Mouse (Mus musculus) stomach, postnatal 0 days (tissue): ENCODE data around the gene Pigb. TPM values are rescaled to one million over a fixed set of nuclear protein-coding genes. Genes with fewer than 3 reads are reported as not detected.

Source experiments
- ATAC-seq: fragments of 200-750 bp; cut with Nextera tagmentation; 2 replicates; pipeline ENCODE4 v1.8.0; 2017; ENCODE audit not compliant: low FRiP score, low TSS enrichment
- DNase-seq: peaks from one replicate; pipeline ENCODE4 v3.0.0-alpha.2; 2016; ENCODE audit warnings: low spot score
- H3K27ac ChIP-seq: fragments of 300-500 bp; sonication (generic); replicated peaks from 2 replicates; pipeline ENCODE4 v1.5.1; 2014; ENCODE audit warnings: mild to moderate bottlenecking, control low read depth
- H3K27me3 ChIP-seq: fragments of 300-500 bp; sonication (generic); 2 replicates; pipeline ENCODE4 v1.6.1; 2014; ENCODE audit warnings: low read length; ENCODE audit not compliant: control insufficient read depth, insufficient read depth
- H3K36me3 ChIP-seq: fragments of 300-500 bp; sonication (generic); 2 replicates; pipeline ENCODE4 v1.6.1; 2014; ENCODE audit warnings: low read length, mixed read lengths; ENCODE audit not compliant: control insufficient read depth, insufficient read depth
- H3K4me1 ChIP-seq: fragments of 300-500 bp; sonication (generic); replicated peaks from 2 replicates; pipeline ENCODE4 v1.6.1; 2014; ENCODE audit warnings: antibody characterized with exemption; ENCODE audit not compliant: control insufficient read depth, insufficient read depth
- H3K4me2 ChIP-seq: fragments of 300-500 bp; sonication (generic); replicated peaks from 2 replicates; pipeline ENCODE4 v1.6.1; 2014; ENCODE audit warnings: low read depth, mild to moderate bottlenecking, control low read depth, moderate library complexity
- H3K4me3 ChIP-seq: fragments of 300-500 bp; sonication (generic); 2 replicates; pipeline ENCODE4 v1.5.1; 2014; ENCODE audit warnings: low read depth, low read length, control low read depth
- H3K9ac ChIP-seq: fragments of 300-500 bp; sonication (generic); 2 replicates; pipeline ENCODE4 v1.6.1; 2014; ENCODE audit warnings: mild to moderate bottlenecking, low read length, control low read depth, mixed read lengths
- H3K9me3 ChIP-seq: fragments of 300-500 bp; sonication (generic); 2 replicates; pipeline ENCODE4 v1.6.1; 2016; ENCODE audit warnings: low read length; ENCODE audit not compliant: control insufficient read depth
- CTCF ChIP-seq: IDR thresholded peaks from 2 replicates; pipeline ENCODE4 v1.5.1; 2016; ENCODE audit warnings: antibody characterized with exemption, low read depth, mild to moderate bottlenecking, moderate library complexity
- EP300 ChIP-seq: optimal IDR thresholded peaks from 2 replicates; pipeline ENCODE3; 2016; ENCODE audit warnings: antibody characterized with exemption
- WGBS: fragments of 180-500 bp; shearing (Covaris S2); extraction: QIAGEN DNeasy Blood & Tissue Kit; methylation state at CpG from one replicate; pipeline ENCODE4 v1.1.7; 2014; 5-methylcytosine and 5-hydroxymethylcytosine counted together
- polyA plus RNA-seq: library from polyadenylated mRNA; unstranded; fragments of >200 nt; fragmentation: Nextera tagmentation; extraction: Ambion mirVana; gene quantifications from 2 replicates; pipeline ENCODE4 v1.2.1, GENCODE M21; 2015

The Pigb gene
- polyA plus RNA-seq, 1 experiment from 2014 or later = 7.7 TPM

DNA sequence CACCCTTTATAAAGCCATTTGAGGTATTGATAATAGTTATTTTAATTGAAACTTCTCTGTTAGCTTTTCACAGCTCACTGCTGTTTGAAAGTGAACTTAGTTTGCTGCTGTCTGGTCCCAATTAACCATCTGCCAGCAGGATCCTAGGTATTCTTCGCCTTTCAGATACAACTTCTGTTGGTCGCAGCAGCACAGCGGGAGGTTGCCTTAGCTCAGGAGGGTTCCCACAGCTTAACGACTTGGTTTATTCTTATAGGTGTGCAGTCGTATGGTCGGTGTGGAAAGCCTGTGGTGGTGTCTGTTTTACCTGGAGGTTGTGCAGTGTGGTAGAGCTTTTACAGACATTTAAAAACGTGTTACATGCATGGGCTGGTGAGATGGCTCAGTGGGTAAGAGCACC lies 43.4 kb downstream of the Pigb start:
- H3K27ac ChIP-seq = no peak overlapping the region
- no peaks in the 10 kb centered on the region for H3K27me3 ChIP-seq
- 72% methylated on average over 7 of the region's 7 CpGs for WGBS
- H3K36me3 ChIP-seq = no peaks in the 10 kb centered on the region
- no peak overlapping the region for H3K9ac ChIP-seq
- DNase-seq (no peak), ATAC-seq (no peak)
- no peaks in the 10 kb centered on the region for H3K4me1 ChIP-seq
- no peak overlapping the region for H3K4me3 ChIP-seq
- no peak overlapping the region for H3K4me2 ChIP-seq
- no peak for TF ChIP-seq CTCF
- no peak for TF ChIP-seq EP300
- no peaks in the 10 kb centered on the region for H3K9me3 ChIP-seq

DNA sequence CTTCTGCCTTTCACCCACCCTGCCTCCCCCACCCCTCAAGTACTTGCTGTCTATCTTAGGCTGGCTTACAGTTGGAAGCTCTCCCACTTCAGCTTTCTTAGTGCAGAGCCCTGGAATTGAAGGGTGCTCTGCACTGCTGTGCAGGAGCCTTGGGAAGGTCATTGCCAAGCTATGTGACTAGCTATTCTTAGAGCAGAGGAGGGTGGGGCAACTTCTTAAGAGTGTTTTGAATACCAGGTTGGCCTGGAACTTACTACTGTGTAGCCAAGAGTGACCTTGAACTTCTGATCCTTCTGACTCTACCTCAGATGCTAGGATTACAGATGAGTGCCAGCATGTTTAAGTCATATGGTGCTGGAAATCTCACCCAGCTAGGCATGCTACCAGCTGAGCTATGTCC lies 44.0 kb downstream of the Pigb start:
- Histone ChIP-seq H3K4me1 (no peaks in the 10 kb centered on the region), H3K27ac (no peak overlapping the region), H3K27me3 (no peaks in the 10 kb centered on the region), H3K9me3 (no peaks in the 10 kb centered on the region), H3K4me3 (no peak overlapping the region), H3K36me3 (no peaks in the 10 kb centered on the region), H3K9ac (no peak overlapping the region), H3K4me2 (no peak overlapping the region)
- TF ChIP-seq EP300 = no peak
- no peak for TF ChIP-seq CTCF
- DNase-seq (no peak), ATAC-seq (no peak)

DNA sequence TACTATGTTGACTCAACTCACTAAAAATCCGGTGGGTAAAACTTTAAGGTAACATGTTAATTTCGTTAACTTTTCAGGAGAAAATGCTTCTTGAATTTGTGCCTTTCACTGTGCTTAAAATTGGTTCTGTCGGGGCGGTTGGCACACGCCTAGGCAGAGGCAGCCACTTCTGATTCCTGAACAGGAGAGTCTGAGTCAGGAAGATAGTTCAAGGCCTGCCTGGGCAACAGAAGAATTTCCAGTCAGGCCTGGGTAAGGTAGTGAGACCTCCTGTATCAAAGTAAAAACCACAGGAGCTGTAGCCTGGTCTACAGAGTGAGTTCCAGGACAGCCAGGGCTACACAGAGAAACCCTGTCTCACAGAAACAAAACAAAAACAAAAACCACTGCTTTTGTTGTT lies 47.6 kb downstream of the Pigb start:
- no peak overlapping the region for H3K9ac ChIP-seq
- DNase-seq = no peak
- no peak overlapping the region for H3K4me2 ChIP-seq

DNA sequence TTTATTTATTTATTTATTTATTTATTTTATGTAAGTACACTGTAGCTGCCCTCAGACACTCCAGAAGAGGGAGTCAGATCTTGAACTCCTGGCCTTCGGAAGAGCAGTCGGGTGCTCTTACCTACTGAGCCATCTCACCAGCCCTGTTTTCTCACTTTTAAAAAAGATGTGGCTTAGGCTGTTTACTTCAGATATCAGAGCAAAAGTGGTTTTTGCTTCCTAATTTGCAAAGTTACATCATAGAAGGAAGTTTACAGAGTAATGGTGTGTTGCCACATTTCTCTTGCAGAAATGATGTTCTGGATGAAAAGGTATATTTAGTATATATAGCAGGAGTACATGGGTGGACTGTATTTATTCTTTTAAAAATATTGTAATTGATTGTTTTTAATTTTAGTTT lies 48.8 kb downstream of the Pigb start:
- Histone ChIP-seq H3K9me3 (no peaks in the 10 kb centered on the region), H3K27me3 (no peaks in the 10 kb centered on the region), H3K4me1 (no peaks in the 10 kb centered on the region), H3K4me3 (no peak overlapping the region), H3K27ac (no peak overlapping the region), H3K9ac (no peak overlapping the region), H3K4me2 (no peak overlapping the region), H3K36me3 (no peaks in the 10 kb centered on the region)
- no peak for TF ChIP-seq CTCF
- no peak for TF ChIP-seq EP300
- ATAC-seq (no peak), DNase-seq (no peak)
- WGBS = 92% methylated on average over 2 of the region's 2 CpGs

More for the DNA sequence above, 47.6 kb downstream of the Pigb start:
- no peak for ATAC-seq
- H3K27me3 ChIP-seq = no peaks in the 10 kb centered on the region
- no peaks in the 10 kb centered on the region for H3K9me3 ChIP-seq
- H3K36me3 ChIP-seq = no peaks in the 10 kb centered on the region
- no peak overlapping the region for H3K4me3 ChIP-seq
- H3K4me1 ChIP-seq = no peaks in the 10 kb centered on the region
- TF ChIP-seq CTCF (no peak), EP300 (no peak)
- no peak overlapping the region for H3K27ac ChIP-seq
- WGBS = 89% methylated on average over 5 of the region's 5 CpGs

DNA sequence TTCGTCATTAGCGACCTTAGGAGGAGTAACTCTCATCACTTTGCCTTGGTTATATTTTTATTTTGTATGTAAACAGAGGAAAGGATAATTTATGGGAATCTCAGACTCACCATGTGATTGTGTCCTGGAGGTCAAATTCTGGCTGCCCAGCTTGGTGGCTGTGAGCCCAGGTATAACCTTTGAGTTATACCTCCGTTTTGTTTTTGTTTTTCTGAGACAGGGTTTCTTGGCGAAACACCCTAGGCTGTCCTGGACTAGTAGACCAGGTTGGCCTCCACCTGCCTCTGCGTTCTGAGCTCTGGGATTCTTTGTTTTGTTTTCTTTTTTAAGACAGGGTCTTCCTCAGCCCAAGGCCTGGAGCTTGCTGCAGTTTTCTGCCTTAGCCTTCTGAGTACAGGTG lies 51.5 kb downstream of the Pigb start:
- Histone ChIP-seq H3K9ac (no peak overlapping the region), H3K4me2 (no peak overlapping the region), H3K36me3 (no peaks in the 10 kb centered on the region), H3K9me3 (no peaks in the 10 kb centered on the region), H3K27me3 (no peaks in the 10 kb centered on the region), H3K27ac (no peak overlapping the region), H3K4me3 (no peak overlapping the region), H3K4me1 (no peaks in the 10 kb centered on the region)
- no peak for ATAC-seq
- no peak for TF ChIP-seq EP300
- no peak for TF ChIP-seq CTCF
- WGBS = 87% methylated on average over 5 of the region's 5 CpGs
- DNase-seq = no peak

DNA sequence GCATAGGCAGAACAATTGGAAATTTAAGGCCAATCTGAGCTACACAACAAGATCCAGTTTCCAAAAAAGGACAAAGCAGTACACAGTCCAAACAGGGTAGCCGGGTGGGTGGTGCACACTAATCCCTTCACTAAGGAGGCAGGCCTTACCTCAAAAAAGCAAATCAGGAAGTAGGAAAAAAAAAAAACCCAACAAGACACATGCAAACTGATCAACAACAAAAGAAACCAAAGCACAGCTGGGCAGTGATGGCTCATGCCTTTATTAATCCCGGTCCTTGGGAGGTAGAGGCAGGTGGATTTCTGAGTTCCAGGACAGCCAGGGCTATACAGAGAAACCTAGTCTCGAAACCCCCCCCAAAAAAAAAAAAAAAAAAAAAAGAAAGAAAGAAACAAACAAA lies 52.5 kb downstream of the Pigb start:
- H3K4me1 ChIP-seq = no peaks in the 10 kb centered on the region
- WGBS = 60% methylated on average over 3 of the region's 3 CpGs
- DNase-seq (no peak), ATAC-seq (no peak)
- H3K9me3 ChIP-seq = no peaks in the 10 kb centered on the region
- H3K4me3 ChIP-seq = no peak overlapping the region
- H3K27me3 ChIP-seq = no peaks in the 10 kb centered on the region
- H3K4me2 ChIP-seq = no peak overlapping the region
- no peaks in the 10 kb centered on the region for H3K36me3 ChIP-seq
- TF ChIP-seq EP300 (no peak), CTCF (no peak)
- H3K9ac ChIP-seq = no peak overlapping the region
- H3K27ac ChIP-seq = no peak overlapping the region
